Mouse (Mus musculus) liver, embryonic 13.5 days (tissue): ENCODE measurements around the gene Plekhg2. TPM values are rescaled to one million over a fixed set of nuclear protein-coding genes. Genes with fewer than 3 reads are reported as not detected.
A peak's percentile ranks its signal among the peaks of the same experiment; 100 is the strongest.

ENCODE experiments used
- ATAC-seq: fragments of 200-750 bp; cut with Nextera tagmentation; 2 replicates; pipeline ENCODE4 v1.8.0; 2017; ENCODE audit warnings: low read depth, mild to moderate bottlenecking, moderate number of reproducible peaks, moderate library complexity
- DNase-seq: peaks from one replicate; pipeline ENCODE4 v3.0.0; 2022
- H3K27ac ChIP-seq: fragments of 300-500 bp; sonication (generic); 2 replicates; pipeline ENCODE4 v1.5.1; 2015; ENCODE audit warnings: moderate library complexity, mild to moderate bottlenecking, inconsistent platforms
- H3K27me3 ChIP-seq: fragments of 300-500 bp; sonication (generic); 2 replicates; pipeline ENCODE4 v1.6.1; 2015; ENCODE audit warnings: mild to moderate bottlenecking, inconsistent platforms
- H3K36me3 ChIP-seq: fragments of 300-500 bp; sonication (generic); 2 replicates; pipeline ENCODE4 v1.6.1; 2015; ENCODE audit warnings: mild to moderate bottlenecking, inconsistent platforms
- H3K4me1 ChIP-seq: fragments of 300-500 bp; sonication (generic); replicated peaks from 2 replicates; pipeline ENCODE4 v1.6.1; 2015; ENCODE audit warnings: inconsistent platforms
- H3K4me2 ChIP-seq: fragments of 300-500 bp; sonication (generic); 2 replicates; pipeline ENCODE4 v1.6.1; 2015; ENCODE audit warnings: inconsistent platforms, mild to moderate bottlenecking, moderate library complexity
- H3K4me3 ChIP-seq: fragments of 300-500 bp; sonication (generic); replicated peaks from 2 replicates; pipeline ENCODE4 v1.5.1; 2015; ENCODE audit warnings: mild to moderate bottlenecking, inconsistent platforms
- H3K9ac ChIP-seq: fragments of 300-500 bp; sonication (generic); 2 replicates; pipeline ENCODE4 v1.6.1; 2015; ENCODE audit warnings: mild to moderate bottlenecking, inconsistent platforms
- H3K9me3 ChIP-seq: fragments of 300-500 bp; sonication (generic); replicated peaks from 2 replicates; pipeline ENCODE4 v1.6.1; 2016; ENCODE audit warnings: inconsistent platforms
- WGBS: fragments of 180-500 bp; shearing (Covaris S2); methylation state at CpG from one replicate; pipeline ENCODE4 v1.1.7; 2015; ENCODE audit not compliant: insufficient replicate concordance; 5-methylcytosine and 5-hydroxymethylcytosine counted together
- polyA plus RNA-seq: library from polyadenylated mRNA; unstranded; fragments of >200 nt; fragmentation: Nextera tagmentation; extraction: Ambion mirVana; gene quantifications from 2 replicates; pipeline ENCODE4 v1.2.1, GENCODE M21; 2015

The Plekhg2 gene
- polyA plus RNA-seq, 1 experiment from 2014 or later: 4.9 TPM

GRCm38 (mm10) chr7:28375176-28375921 lies 3.0 kb upstream of the Plekhg2 start:
- WGBS: under 1% methylated on average over 32 of the region's 36 CpGs
- Histone ChIP-seq H3K36me3 (peaks cover 10% of the 10 kb centered on the region), H3K9ac (peak overlapping the region; percentile 79), H3K4me2 (peak overlapping the region; percentile 91), H3K4me1 (peaks cover 89% of the 10 kb centered on the region), H3K27ac (peak overlapping the region; percentile 91), H3K9me3 (no peaks in the 10 kb centered on the region), H3K4me3 (peak overlapping the region; percentile 68), H3K27me3 (peaks cover 12% of the 10 kb centered on the region; the same call in 1 of the 2 replicates)
- ATAC-seq: peak; percentile 54
- DNase-seq: peak; percentile 85

- Histone ChIP-seq H3K36me3 (peaks cover 10% of the 10 kb centered on the region), H3K4me3 (peak overlapping the region; percentile 68; the same call in 1 of the 2 replicates), H3K4me2 (peak overlapping the region; percentile 91), H3K27me3 (peaks cover 18% of the 10 kb centered on the region; the same call in 1 of the 2 replicates), H3K9me3 (no peaks in the 10 kb centered on the region), H3K4me1 (peaks cover 89% of the 10 kb centered on the region), H3K9ac (peak overlapping the region; percentile 79; the same call in 1 of the 2 replicates), H3K27ac (peak overlapping the region; percentile 91)
- DNase-seq: no peak
- no peak for ATAC-seq
- WGBS: 57% methylated on average over 10 of the region's 10 CpGs
These were observed 2.2 kb upstream of the Plekhg2 start for GRCm38 (mm10) chr7:28374647-28375046.

- 77% methylated on average over 7 of the region's 7 CpGs for WGBS
- no peak for DNase-seq
- H3K4me3 ChIP-seq: no peak overlapping the region
- no peaks in the 10 kb centered on the region for H3K9me3 ChIP-seq
- peaks cover 86% of the 10 kb centered on the region for H3K4me1 ChIP-seq
- H3K36me3 ChIP-seq: peaks cover 10% of the 10 kb centered on the region
- peak overlapping the region; percentile 91 for H3K27ac ChIP-seq
- no peak for ATAC-seq
- H3K4me2 ChIP-seq: 0 out of 2 replicates have a peak overlapping the region, but pooled peaks have one; percentile 91
- peaks cover 18% of the 10 kb centered on the region; the same call in 1 of the 2 replicates for H3K27me3 ChIP-seq
- no peak overlapping the region for H3K9ac ChIP-seq
These were observed 1.6 kb upstream of the Plekhg2 start for GRCm38 (mm10) chr7:28373891-28374495.

- H3K4me1 ChIP-seq: peaks cover 78% of the 10 kb centered on the region
- WGBS: 1% methylated on average over 9 of the region's 9 CpGs
- peaks cover 18% of the 10 kb centered on the region; the same call in 1 of the 2 replicates for H3K27me3 ChIP-seq
- H3K4me3 ChIP-seq: peak overlapping the region; percentile 73
- H3K9me3 ChIP-seq: no peaks in the 10 kb centered on the region
- DNase-seq (peak; percentile 65), ATAC-seq (peak; percentile 1; the same call in 1 of the 2 replicates)
- H3K36me3 ChIP-seq: peaks cover 16% of the 10 kb centered on the region
- H3K9ac ChIP-seq: peak overlapping the region; percentile 71
- peak overlapping the region; percentile 86 for H3K27ac ChIP-seq
- H3K4me2 ChIP-seq: peak overlapping the region; percentile 98
These were observed 757 bp upstream of the Plekhg2 start for GRCm38 (mm10) chr7:28373131-28373581.

GRCm38 (mm10) chr7:28371514-28371989 lies 847 bp downstream of the Plekhg2 start:
- under 1% methylated on average over 43 of the region's 43 CpGs for WGBS
- peak overlapping the region; percentile 86 for H3K27ac ChIP-seq
- no peak for ATAC-seq

GRCm38 (mm10) chr7:28370977-28371513 lies 1.4 kb downstream of the Plekhg2 start:
- DNase-seq (no peak), ATAC-seq (no peak)
- Histone ChIP-seq H3K4me2 (peak overlapping the region; percentile 98), H3K27ac (peak overlapping the region; percentile 86), H3K36me3 (peaks cover 12% of the 10 kb centered on the region), H3K9ac (peak overlapping the region; percentile 81), H3K4me3 (peak overlapping the region; percentile 73), H3K27me3 (peaks cover 18% of the 10 kb centered on the region; the same call in 1 of the 2 replicates), H3K4me1 (peaks cover 58% of the 10 kb centered on the region), H3K9me3 (no peaks in the 10 kb centered on the region)
- 14% methylated on average over 11 of the region's 11 CpGs for WGBS

More at GRCm38 (mm10) chr7:28371514-28371989, 847 bp downstream of the Plekhg2 start:
- H3K4me1 ChIP-seq: peaks cover 63% of the 10 kb centered on the region
- peak overlapping the region; percentile 81 for H3K9ac ChIP-seq
- peak overlapping the region; percentile 73 for H3K4me3 ChIP-seq
- peaks cover 18% of the 10 kb centered on the region; the same call in 1 of the 2 replicates for H3K27me3 ChIP-seq
- peaks cover 11% of the 10 kb centered on the region for H3K36me3 ChIP-seq
- H3K4me2 ChIP-seq: peak overlapping the region; percentile 98
- no peak for DNase-seq
- no peaks in the 10 kb centered on the region for H3K9me3 ChIP-seq

GRCm38 (mm10) chr7:28370051-28370450 lies 2.3 kb downstream of the Plekhg2 start:
- H3K4me1 ChIP-seq: peaks cover 50% of the 10 kb centered on the region
- peaks cover 14% of the 10 kb centered on the region for H3K36me3 ChIP-seq
- H3K4me3 ChIP-seq: peak overlapping the region; percentile 73; the same call in 1 of the 2 replicates
- H3K27me3 ChIP-seq: peaks cover 18% of the 10 kb centered on the region; the same call in 1 of the 2 replicates
- ATAC-seq (no peak), DNase-seq (no peak)
- H3K27ac ChIP-seq: no peak overlapping the region
- WGBS: 84% methylated on average over 14 of the region's 14 CpGs
- H3K9ac ChIP-seq: 0 out of 2 replicates have a peak overlapping the region, but pooled peaks have one; percentile 81
- no peaks in the 10 kb centered on the region for H3K9me3 ChIP-seq
- peak overlapping the region; percentile 98 for H3K4me2 ChIP-seq

- H3K9me3 ChIP-seq: no peaks in the 10 kb centered on the region
- ATAC-seq (no peak), DNase-seq (no peak)
- WGBS: 73% methylated on average over 16 of the region's 16 CpGs
- no peak overlapping the region for H3K27ac ChIP-seq
- no peak overlapping the region for H3K4me3 ChIP-seq
- H3K4me1 ChIP-seq: peaks cover 33% of the 10 kb centered on the region
- peaks cover 14% of the 10 kb centered on the region for H3K36me3 ChIP-seq
- H3K27me3 ChIP-seq: peaks cover 18% of the 10 kb centered on the region; the same call in 1 of the 2 replicates
- no peak overlapping the region for H3K4me2 ChIP-seq
- H3K9ac ChIP-seq: no peak overlapping the region
These were observed 4.0 kb downstream of the Plekhg2 start for GRCm38 (mm10) chr7:28368276-28368920.

GRCm38 (mm10) chr7:28367663-28368275 lies 4.6 kb downstream of the Plekhg2 start:
- Histone ChIP-seq H3K4me1 (peaks cover 28% of the 10 kb centered on the region), H3K4me3 (no peak overlapping the region), H3K27me3 (peaks cover 18% of the 10 kb centered on the region; the same call in 1 of the 2 replicates), H3K9ac (no peak overlapping the region), H3K9me3 (no peaks in the 10 kb centered on the region), H3K36me3 (peaks cover 14% of the 10 kb centered on the region), H3K4me2 (no peak overlapping the region), H3K27ac (no peak overlapping the region)
- DNase-seq: no peak
- ATAC-seq: no peak
- 76% methylated on average over 16 of the region's 16 CpGs for WGBS

GRCm38 (mm10) chr7:28362441-28363060 lies 9.8 kb downstream of the Plekhg2 start:
- no peak overlapping the region for H3K27ac ChIP-seq
- DNase-seq (no peak), ATAC-seq (no peak)
- no peak overlapping the region for H3K9ac ChIP-seq
- H3K9me3 ChIP-seq: no peaks in the 10 kb centered on the region
- no peak overlapping the region for H3K4me3 ChIP-seq
- H3K36me3 ChIP-seq: peaks cover 31% of the 10 kb centered on the region
- no peak overlapping the region for H3K4me2 ChIP-seq
- H3K4me1 ChIP-seq: peaks cover 16% of the 10 kb centered on the region
- H3K27me3 ChIP-seq: no peaks in the 10 kb centered on the region
- 72% methylated on average over 16 of the region's 16 CpGs for WGBS
